Mouse (Mus musculus): ENCODE data around the gene Zfp964. TPM values are rescaled to one million over a fixed set of nuclear protein-coding genes. Genes with fewer than 3 reads are reported as not detected.

Gene Zfp964
- under 1 TPM; 0.04 to 0.83 TPM for polyA plus RNA-seq (2012; fragmentation: generic; extraction: Trizol)

DNA sequence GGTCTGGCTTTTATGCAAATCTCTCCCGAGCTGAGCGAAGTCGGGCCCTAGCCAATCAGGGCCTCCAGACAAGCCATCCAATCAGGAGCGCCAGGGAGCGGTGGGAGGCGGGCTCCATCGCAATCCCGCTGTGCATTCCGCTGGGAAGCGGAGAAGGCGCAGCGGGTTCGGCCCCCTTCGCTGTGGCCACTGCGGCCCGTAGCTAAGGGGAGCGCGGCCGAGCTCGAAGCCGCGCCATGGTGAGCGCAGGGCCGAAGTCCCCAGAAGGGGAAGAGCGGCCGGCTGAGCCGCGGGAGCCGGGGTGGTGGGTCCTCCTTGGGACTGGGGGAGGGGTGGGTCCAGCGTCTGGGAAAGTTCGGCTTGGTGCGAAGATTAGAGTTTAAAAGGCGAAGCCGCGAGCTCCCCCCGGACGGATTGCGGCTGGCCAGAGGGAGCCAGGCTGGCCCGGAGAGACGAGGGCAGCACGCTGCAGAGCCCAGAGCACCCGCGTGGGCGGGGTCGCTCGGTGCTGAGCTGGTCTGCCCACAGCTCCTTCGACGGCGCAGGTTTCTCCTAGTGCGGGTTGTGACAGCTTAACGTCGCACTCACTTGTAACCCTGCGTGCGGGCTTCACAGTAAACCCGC lies at the start of gene Zfp964:
Zfp964 (plus strand) TSS at position 122 of the 624 bp plus-strand sequence.

DNA sequence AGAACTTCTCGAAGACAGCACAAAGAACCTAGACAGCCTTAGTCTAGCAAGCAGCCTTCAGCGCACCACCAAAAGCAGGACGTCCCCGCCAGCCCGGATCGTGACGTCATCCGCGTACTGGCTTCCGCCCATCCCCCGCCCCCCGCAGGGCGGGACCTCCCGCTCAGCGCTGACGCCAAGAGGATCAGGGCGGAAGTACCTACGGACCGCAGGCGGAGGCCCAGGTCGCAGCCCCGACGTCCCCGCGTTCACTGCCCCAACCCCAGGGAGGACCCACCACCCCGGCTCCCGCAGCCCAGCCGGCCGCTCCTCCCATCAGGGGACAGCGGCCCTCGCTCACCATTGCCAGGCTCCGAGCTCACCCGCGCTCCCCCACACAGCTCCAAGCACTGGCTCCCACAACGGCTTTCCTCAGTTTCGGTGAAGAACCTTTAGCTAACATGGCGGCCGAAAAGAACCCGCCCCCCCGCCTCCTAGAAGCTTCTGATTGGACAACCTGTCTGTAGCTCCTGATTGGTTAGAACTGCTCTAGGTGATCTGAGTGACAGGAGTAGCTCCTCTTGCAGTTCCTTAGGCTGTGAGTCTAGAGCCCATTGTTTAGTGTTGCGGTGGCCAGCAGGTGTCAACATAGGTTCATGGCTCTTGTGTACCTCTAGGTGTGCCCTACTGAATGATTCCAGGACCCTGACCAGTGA lies 29.0 kb upstream of the Zfp964 start, which contains the start of gene Zfp868:
Zfp868 (minus strand) TSS at position 454 of the 695 bp plus-strand sequence.

DNA sequence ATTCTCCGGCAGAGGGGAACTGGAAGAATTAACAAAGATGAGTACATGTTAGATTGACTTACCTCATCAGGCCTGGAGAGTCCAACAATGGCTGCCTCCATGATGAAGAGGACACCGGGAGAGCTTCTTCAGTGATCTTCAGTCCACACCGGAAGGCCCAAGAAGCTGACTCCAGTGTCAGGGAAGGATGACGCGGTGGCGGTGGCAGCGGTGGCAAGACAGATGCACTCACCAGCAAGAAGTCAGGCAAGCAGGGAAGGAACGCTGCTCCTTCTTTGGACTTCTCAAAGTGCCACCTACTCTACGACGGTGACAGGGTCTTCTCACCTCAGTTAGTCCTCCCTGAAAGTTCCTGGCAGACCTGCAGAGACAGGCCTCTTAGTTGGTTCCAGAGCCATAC lies 56.3 kb downstream of the Zfp964 start, which contains the start of gene Zfp869:
Zfp869 (minus strand) TSS at position 101 of the 400 bp plus-strand sequence.

Other genes starting within 250 kb of the Zfp964 start
- gene Gm9495, start 200.9 kb upstream of the Zfp964 start, polyA plus RNA-seq (2012; fragmentation: generic; extraction: Trizol): not detected
- gene Gm7697, start 131.5 kb upstream of the Zfp964 start, polyA plus RNA-seq (2012; fragmentation: generic; extraction: Trizol): not detected
- gene Zfp868, start 28.9 kb upstream of the Zfp964 start, polyA plus RNA-seq (2012; fragmentation: generic; extraction: Trizol): 1 to 10 TPM in 1 of 2 experiments, under 1 TPM in 1; 0.18 to 3.5 TPM
- 1 to 10 TPM in 1 of 2 experiments, under 1 TPM in 1; 0.20 to 4.4 TPM for gene Zfp869, start 56.2 kb downstream of the Zfp964 start, polyA plus RNA-seq (2012; fragmentation: generic; extraction: Trizol)
- gene Zfp963, start 95.5 kb downstream of the Zfp964 start, polyA plus RNA-seq (2012; fragmentation: generic; extraction: Trizol): 1 to 10 TPM in 1 of 2 experiments, under 1 TPM in 1; 0.02 to 1.9 TPM
- gene Gm20422, start 120.4 kb downstream of the Zfp964 start, polyA plus RNA-seq (2012; fragmentation: generic; extraction: Trizol): not detected
- 10 to 100 TPM; 23.6 to 31.8 TPM for gene Atp13a1, start 136.7 kb downstream of the Zfp964 start, polyA plus RNA-seq (2012; fragmentation: generic; extraction: Trizol)
- 1 to 10 TPM in 1 of 2 experiments, under 1 TPM in 1; 0.37 to 9.5 TPM for gene Zfp866, start 136.7 kb downstream of the Zfp964 start, polyA plus RNA-seq (2012; fragmentation: generic; extraction: Trizol)
- gene Gmip, start 154.2 kb downstream of the Zfp964 start, polyA plus RNA-seq (2012; fragmentation: generic; extraction: Trizol): 10 to 100 TPM in 1 of 2 experiments, 1 to 10 TPM in 1; 4.1 to 11.5 TPM
- gene Lpar2, start 167.9 kb downstream of the Zfp964 start, polyA plus RNA-seq (2012; fragmentation: generic; extraction: Trizol): 1 to 10 TPM; 3.0 to 3.5 TPM
- 1 to 10 TPM; 2.6 to 3.5 TPM for gene Pbx4, start 178.0 kb downstream of the Zfp964 start, polyA plus RNA-seq (2012; fragmentation: generic; extraction: Trizol)
- under 1 TPM in 1 of 2 experiments, not detected in 1; 0.07 TPM for gene Cilp2, start 233.2 kb downstream of the Zfp964 start, polyA plus RNA-seq (2012; fragmentation: generic; extraction: Trizol)
- gene Tssk6, start 247.7 kb downstream of the Zfp964 start, polyA plus RNA-seq (2012; fragmentation: generic; extraction: Trizol): under 1 TPM; 0.13 to 0.72 TPM
- gene Ndufa13, start 248.1 kb downstream of the Zfp964 start, polyA plus RNA-seq (2012; fragmentation: generic; extraction: Trizol): 100 to 1,000 TPM; 233 to 235 TPM
- gene Yjefn3, start 248.2 kb downstream of the Zfp964 start, polyA plus RNA-seq (2012; fragmentation: generic; extraction: Trizol): 10 to 100 TPM in 1 of 2 experiments, 1 to 10 TPM in 1; 8.5 to 22.4 TPM